Mouse (Mus musculus): ENCODE measurements around the gene Tex9. TPM values are rescaled to one million over a fixed set of nuclear protein-coding genes. Genes with fewer than 3 reads are reported as not detected.
"Not testable (repeated sequence)": the region's sequence is repeated elsewhere in the genome, so short reads cannot be mapped to it uniquely, and the experiment has no call there.

Gene Tex9
- total RNA-seq, 4 experiments from 2014 or later: 3.9 to 20.1 (median 11.7) TPM

DNA sequence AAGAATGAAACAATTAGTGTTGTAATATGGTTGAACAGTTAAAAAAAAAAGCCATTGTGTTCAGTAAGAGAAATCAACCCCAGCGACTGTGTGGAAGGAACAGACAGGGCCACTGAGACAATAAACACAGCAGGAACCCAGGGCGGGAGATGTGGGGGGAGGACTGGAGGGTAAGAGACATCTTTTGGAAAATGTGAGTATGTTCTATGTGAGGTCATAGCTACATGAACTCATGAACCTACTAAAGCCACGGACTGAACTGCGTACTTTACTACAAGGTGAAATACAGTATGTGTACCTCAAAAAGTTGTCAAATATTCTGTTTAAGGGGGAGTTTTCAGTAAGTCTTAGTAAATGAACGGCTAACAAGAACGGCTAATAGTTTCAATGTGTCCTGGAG is 14.7 kb downstream of the Tex9 start:
- no peak for DNase-seq

DNA sequence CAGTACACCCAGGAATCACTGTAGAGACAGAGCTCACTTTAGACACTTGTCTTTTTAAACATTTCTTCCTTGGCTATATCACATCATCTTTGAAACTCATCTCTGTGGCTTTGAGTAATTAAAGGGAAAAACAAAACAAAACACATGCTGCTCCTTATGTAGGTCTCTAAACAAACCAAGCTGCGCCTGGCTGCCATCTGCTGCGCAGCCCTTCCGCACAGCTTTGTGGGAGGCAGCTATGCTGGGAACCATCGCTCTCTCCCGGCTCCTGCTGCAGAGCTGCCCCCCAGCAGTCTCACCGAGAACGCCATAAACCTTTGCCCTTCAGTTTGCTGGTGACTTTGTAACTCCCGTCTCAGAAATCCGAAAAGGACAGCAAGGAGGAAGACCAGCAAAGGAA is 16.5 kb downstream of the Tex9 start:
- no peak for DNase-seq

DNA sequence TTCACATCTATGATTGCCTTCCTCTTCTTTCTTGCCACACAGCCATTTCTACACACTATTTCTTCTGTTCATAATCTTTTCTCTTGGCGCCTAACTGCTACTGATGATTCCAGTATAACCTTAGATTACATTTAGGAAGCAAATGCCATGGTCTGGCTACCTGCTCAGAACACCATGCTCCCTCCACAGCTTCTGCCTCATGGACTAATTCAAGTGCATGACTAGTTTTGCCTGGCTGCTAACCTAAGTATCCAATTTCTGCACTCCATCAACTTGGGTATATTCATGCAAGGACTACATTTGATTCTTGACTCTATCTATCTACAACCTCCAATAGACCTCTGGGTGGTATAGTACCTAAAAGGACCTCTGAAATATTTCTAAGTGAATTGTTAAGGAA is 22.2 kb downstream of the Tex9 start:
- DNase-seq: no peak

DNA sequence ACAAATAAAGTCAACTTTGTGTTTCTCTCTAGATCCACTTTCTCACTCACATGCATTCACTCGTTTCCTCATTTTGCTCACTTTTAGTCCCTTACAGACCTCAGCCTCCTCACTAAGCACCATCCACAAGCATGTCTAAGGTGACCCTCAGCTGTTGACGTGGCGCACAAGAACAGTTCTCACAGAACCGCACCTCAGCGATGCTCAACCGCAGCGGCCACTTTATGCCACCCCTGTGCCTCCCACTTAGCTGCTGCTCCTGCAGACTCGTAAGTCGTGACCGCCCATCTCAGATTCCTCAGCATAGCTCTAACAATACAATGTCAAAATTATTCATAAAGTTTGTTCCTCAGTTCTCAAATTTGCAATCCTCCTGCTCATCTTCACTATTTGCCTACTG is 23.4 kb downstream of the Tex9 start:
- no peak for DNase-seq

DNA sequence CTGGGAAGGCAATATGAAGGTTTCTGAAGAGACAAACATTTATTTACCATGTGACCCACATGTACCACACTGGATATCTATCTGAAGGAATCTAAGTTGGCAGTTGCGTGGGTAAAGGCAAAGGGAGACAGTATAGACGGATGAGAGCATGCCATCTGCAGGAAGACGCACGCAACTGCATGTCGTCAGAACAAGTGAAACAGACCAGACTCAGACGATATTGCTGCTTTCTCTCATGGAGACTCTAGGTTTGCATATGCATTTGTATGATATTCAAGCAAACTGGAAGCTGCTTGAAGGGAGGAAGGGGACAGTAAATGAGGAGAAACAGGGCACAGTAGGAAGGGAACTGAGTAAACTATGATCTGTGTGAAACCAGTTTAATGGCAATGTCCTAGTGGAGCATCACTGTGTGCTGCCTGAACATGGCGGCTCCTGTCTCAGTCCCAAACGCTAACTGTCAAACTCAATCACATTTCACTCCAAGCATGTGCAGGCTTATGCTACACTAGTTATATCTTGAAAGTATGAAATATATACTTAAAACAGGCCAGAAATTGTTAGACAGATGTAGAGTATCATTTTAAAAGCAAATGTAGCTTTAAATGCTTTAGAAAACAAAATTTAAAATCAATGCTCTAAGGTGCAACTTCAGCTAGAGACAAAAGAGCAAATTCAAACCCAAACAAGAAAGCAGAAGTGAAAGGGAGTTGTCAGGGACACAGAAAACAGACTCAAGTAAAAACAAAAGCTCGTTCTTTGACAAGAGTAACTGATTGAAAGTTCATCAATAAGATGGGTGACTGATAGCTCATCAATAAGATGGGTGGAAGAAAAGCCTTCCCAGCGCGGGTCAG is 24.2 kb downstream of the Tex9 start:
- DNase-seq: no peak

DNA sequence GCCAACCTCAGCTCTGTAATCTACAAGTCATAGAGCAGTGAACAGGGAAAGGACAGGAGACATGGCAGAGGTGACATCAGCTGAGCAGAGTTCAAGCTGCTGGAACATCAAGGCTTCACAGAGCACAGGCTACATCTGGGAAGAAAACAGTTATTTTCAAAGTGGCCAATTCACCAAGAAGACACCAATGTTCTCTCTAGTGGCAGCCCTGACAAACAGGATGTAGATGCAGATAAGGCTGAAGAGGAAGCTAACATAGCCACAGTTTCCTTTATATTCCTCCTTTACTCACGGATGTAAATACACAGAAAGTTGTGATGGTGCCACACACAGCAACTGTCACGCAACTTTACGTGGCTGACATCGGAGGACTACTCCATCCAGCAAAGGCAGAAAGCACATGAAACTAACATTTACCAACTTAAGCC is 26.2 kb downstream of the Tex9 start:
- DNase-seq: no peak

DNA sequence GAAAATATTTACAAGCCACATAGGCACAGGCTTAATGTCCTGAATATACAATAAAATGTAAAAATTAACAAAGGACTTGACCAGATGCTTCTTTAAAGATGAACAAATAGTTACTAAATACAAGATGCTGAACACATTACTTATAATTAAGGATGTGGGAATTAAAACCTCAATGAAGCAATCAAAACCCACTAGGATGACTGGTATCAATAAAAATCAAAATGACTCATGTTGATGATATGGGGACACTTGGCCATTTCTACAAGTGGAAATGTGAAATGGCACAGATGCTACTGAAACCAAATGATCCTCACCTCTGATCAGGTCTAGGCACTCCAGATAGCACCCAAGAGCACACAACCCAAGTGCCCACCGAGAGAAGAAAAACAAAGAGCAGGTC is 27.2 kb downstream of the Tex9 start:
- DNase-seq: no peak

DNA sequence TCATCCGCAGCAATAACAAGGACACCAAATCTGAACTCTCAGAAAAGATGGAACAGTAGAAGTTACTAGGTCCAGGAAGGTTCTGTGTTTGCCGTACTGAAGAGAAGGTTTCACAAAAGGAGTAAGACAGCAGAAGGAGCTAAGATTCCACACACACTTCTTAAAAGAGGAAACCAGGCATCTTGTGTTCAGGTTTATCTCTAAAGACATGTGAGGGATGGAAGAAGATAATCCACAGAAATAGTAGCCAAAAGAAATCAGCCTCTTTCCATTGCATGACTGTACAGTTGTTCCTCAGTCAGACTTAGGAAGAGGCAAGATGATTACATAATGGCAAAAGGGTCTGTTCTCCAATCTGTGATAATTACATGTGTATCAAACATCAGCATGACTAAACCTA is 29.6 kb downstream of the Tex9 start:
- DNase-seq: no peak

DNA sequence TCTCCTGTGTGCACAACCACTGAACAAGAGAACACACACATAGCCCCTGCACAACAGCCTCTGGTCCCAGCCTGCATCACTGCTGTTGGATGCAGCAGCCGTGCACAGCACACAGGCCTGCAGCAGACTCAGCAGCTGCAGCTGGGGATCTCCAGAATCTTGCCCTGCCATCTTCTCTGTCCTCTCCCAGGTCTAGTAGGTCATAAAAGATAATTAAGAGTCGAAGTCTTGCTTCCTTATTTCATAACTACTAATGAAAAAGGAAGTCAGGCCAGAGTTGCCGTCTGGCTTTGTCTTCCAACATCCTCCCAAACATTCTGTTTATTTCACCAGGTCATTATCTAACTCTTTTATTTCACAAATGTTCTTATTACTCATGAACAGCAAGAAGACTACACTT is 31.2 kb downstream of the Tex9 start:
- no peak for DNase-seq

DNA sequence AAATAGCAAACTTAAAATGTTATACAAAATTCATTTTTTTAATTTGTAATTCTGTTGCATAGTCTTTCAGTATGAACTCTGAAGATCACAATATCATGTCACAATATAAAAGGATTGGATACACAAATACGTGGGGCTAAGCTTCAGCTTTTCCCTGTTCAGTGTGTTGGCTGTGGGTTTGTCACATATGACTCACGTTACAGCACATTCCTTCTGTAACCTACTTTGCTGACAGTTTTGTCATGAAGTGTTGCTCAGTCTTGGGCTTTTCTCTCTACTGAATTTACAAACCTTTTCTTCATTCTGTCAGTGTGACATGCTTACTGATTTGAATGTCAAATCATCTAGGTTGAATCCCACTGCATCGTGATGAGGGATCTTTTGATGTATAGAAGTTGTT is 32.3 kb downstream of the Tex9 start:
- DNase-seq: no peak

DNA sequence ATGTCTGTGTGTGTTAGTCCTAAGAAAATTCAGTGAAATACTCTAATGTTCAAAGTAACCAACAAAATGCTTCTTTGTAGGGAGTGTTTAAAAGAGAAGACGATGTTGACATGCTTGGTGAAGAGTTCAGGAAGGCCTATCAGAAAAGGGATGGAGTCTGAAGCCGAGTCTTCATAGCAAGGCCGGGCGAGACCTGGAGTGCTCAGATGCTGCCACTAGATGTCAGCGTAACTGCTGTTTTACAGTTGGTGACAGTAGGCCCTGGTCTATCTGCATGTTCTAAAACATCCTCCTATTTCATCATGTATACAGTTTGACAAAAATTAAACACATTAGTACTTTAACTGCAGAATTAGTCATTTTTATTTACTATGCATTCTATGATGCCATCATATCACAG is 33.8 kb downstream of the Tex9 start:
- DNase-seq: peak; percentile 30

DNA sequence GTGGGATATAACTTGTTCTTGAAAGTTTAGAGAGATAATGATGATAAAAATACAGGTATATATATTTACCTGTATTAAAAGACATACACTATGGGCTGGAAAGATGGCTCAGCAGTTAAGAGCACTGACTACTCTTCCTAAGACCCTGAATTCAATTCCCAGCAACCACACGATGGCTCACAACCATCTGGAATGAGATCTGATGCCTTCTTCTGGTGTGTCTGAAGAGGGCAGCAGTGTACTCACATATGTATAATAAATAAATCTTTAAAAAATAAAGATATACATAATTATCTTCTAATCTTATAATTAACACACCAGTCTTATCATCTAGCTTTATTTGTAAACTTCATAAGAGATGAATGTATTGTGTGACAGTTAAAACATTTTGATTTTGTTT is 35.6 kb downstream of the Tex9 start:
- DNase-seq: no peak

DNA sequence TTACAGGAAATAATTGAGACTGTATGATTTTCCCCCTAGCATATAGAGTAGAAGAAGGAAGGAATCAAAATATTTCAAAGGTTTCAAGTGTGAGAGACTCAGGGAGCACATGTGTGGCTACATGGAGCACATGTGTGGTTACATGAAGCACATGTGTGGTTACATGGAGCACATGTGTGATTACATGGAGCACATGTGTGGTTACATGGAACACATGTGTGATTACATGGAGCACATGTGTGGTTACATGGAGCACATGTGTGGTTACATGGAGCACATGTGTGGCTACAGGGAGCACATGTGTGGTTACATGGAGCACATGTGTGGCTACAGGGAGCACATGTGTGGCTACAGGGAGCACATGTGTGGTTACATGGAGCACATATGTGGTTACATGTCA is 37.7 kb downstream of the Tex9 start:
- not testable (repeated sequence) for DNase-seq

DNA sequence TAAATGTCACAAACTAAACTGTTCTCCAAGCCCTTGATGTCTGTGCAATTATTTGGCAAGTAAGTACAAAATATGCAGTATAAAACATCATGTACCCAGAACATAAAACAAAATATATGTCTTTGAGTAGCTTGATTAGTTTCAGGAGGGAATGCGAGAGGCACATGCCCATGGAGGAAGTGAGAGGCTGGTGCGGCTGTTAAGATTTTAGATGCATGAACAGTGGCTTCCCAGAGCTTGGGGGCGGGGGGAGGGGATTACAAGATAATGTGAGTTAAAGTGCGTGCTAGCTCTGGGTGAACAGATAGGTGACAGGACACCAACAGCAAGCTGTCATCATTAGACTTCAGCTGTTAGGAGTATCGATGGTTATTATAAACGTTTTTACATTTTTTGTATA is 40.9 kb downstream of the Tex9 start:
- DNase-seq: no peak

DNA sequence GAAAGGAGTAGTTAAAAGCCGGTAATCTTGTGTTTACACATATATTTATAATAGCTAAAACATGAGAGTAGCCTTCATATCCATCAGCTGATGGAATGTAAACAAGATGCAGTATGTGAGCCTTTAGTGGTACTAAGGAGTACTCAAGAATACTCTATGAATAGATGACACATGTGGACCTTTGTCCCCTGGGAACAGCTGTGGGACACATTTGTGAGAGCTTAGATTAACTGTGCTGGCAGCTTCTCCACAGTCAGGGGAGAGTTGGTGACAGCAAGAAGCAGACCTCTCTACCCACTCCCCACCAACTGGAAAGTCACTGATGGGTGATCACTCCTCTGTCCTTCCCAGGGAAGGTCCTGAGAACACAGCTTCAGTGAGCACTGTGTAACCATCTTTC is 41.6 kb downstream of the Tex9 start:
- DNase-seq: no peak

DNA sequence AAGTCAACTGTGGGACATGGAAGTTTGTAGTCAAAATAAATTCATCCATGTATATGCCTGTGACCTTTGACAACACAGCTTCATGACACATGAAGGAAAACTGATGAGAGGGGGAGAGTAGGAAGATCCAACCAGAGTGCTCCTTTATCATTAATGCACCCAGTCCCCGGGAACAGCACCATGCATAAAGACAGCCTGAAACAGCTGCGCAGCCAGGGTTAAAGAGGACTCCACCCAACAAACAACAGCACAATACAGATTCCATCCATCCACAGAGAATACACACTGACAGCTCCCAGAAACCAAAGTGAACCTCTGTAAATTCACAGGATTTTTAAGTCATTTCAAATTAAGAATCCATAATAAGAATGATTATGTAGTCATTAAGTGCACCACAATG is 42.2 kb downstream of the Tex9 start:
- DNase-seq: no peak

DNA sequence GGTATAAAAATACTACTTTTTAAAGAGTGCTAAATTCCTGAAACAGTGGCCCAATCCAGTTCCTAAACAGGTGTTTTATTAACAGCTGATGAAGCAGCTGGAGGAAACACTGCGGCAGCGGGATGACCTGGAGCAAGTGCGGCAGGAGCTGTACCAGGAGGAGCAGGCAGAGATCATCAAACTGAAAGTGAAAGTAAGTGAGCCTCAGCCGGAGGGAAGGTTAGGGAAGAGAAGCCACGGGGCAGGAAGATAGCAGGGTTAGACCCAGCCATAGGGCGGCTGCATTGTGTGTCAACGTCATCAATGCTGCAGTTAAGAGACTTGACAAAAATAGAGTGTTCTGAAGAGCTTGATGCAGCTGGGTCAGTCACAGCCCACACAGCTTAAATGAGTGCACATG is 42.6 kb downstream of the Tex9 start:
- peak; percentile 35 for DNase-seq

DNA sequence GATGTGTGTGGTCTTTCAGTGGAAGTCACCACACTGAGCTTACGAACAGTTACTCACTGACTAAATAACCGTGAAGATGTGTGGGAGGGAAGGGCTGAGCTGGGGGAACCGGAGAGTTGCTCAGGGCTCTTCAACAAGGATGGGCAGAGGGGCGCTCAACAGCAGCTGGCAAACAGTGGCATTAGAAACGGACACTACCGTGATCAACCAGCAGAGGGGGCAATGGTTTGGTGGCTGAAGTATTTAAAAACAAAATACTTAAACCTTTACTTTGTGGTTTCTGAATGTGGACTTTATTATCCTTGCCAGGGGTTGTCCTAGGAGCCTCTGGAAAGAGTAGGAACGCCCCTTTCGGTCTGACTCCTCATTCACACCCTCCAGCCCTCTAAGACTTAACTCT is 44.0 kb downstream of the Tex9 start:
- DNase-seq: no peak

DNA sequence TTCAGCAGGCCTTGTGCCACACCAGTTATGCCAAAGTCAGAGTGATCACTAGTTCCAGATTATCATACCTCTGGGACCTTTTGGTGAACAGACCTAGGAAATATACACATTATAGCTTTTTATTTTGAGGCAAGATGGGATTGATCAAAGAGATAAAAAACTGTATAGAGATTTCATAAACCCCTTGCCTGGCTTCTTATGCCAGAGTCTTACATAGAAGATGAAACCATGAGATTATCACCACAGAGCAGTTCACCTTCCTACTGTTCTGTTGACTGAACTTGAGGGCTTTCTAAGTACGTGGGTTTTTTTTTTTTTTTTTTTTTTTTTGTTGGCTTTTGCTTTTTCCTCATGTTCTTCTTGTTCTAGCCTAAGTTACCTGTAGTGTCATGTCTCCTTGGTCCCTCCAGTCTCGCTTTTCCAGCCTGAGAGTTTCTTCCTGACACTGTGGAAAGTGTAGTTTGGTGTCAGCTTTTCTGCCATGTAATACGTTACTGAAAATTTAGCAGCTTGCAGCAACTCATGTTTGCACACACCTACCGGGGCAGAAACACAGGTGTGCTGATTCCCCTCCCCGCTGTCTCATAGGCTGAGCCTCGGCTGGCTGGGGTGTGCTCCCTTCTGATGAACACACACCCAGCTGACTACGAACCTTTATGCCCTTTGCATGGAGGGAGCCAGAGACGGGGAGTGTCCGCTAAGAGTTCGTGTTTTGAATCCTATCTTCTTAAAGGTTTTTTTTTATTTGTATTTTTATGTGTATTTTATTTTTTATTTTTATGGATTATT is 49.9 kb downstream of the Tex9 start:
- no peak for DNase-seq

DNA sequence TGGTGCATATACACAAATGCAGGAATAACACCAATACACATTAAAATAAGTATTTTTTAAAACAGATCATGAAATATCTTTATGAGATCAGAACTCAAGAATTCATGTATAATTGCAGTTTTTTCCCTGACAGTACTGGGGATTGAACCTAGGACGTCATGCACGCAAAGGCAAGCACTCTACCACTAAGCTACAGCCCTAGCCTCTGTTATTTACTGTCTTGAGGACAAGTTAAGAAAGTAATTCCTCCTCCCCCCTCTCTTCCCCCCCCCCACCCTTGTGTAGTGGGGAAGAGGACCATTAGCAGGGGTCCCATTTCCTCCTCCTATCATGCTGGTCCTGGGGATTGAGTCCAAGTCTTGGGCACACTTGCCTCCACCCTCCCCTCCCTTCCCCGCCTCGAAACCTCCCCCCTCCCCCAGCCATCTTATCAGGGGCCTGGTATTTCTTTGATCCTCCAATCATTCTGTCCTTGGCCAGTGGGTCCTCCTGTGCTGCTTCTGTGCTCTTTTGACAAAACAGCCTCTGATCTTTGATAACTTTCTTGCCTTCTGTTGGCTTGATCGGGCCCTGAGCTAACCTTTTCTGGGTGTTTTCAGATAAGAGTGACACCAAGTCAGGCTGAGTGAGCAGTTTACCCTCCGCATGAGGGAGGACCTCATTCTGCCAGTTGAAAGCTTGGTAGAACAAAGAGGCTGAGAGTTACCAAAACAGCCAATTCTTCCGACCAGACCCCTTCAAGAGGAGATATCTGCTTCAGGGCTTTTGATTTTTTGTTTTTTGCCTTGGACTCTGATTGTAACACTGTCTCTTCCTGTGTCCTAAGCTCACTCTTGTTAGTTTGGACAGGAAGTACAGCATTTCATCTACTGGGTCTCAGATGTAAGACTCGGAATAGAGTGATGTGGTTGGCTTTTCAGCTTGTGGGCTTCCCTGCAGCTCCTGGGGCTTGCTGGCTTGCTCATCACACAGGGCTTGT is 50.8 kb downstream of the Tex9 start:
- DNase-seq: no peak

DNA sequence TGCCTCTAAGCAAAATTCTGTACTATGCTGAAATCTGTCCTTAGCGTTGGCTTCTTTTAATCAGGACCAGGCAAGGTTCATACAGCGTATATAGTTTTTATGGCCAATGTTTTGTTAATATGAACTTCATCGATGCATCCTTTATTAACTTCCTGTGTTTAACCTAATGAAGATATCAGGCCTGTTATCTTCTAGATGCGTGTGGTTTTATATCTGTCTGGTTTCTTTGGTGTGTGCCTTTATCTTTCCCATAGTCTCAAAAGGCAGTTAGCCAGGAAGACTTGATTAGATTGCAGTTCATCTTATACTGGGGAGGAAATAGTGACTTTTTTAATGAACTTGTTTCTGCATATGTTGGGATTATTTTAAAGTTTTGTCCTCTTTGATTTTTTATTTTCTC is 51.7 kb downstream of the Tex9 start:
- no peak for DNase-seq

DNA sequence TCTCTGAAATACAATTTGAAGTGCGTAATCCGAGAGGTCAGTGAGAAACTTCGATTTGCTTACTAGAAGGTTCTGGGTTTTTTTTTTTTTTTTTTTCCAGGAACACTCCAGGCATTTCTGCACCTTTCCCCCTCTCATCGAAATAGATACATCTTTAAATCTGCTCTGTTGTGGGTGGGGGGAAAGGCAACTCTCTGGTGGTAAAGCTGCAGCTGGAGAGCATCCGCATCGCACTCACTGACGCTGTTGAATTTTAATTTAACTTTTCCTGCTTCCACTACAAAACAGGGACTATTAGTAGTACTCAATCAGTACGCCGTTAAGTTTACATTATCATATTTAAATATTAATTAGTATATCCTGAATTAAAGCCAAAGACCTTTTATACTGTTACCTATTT is 53.3 kb downstream of the Tex9 start:
- no peak for DNase-seq

Measured in adrenal gland, adult 8-10 months (tissue).